Mouse (Mus musculus) forelimb bud, embryonic 11.5 days (tissue): Measurements from ENCODE around the gene Marveld3.

ENCODE experiments used
- DNase-seq: peaks from one replicate; pipeline ENCODE4 v3.0.0-alpha.2; 2012; ENCODE audit warnings: low read depth, low spot score

The Marveld3 gene

GRCm38 (mm10) chr8:109968837-109969236 lies 6.8 kb upstream of the Marveld3 start:
- no peak for DNase-seq

- DNase-seq, result no peak
Observed at GRCm38 (mm10) chr8:109964106-109964505, 2.1 kb upstream of the Marveld3 start.

GRCm38 (mm10) chr8:109963421-109963820 lies 1.4 kb upstream of the Marveld3 start:
- no peak for DNase-seq

- no peak for DNase-seq
Observed at GRCm38 (mm10) chr8:109962896-109963295, 893 bp upstream of the Marveld3 start.

- DNase-seq, result no peak
Observed at GRCm38 (mm10) chr8:109959112-109959511, 2.9 kb downstream of the Marveld3 start.

GRCm38 (mm10) chr8:109958036-109958655 lies 3.9 kb downstream of the Marveld3 start:
- DNase-seq, result no peak

GRCm38 (mm10) chr8:109957167-109958028 lies 4.6 kb downstream of the Marveld3 start:
- peak; percentile 44 for DNase-seq

GRCm38 (mm10) chr8:109954486-109954948 lies 7.5 kb downstream of the Marveld3 start:
- DNase-seq, result no peak

- DNase-seq, result no peak
Observed at GRCm38 (mm10) chr8:109952171-109952570, 9.8 kb downstream of the Marveld3 start.

- DNase-seq, result no peak
Observed at GRCm38 (mm10) chr8:109948285-109948564, 13.8 kb downstream of the Marveld3 start.

GRCm38 (mm10) chr8:109947447-109948284 lies 14.3 kb downstream of the Marveld3 start:
- DNase-seq, result peak; percentile 40

- no peak for DNase-seq
Observed at GRCm38 (mm10) chr8:109946272-109946671, 15.7 kb downstream of the Marveld3 start.

GRCm38 (mm10) chr8:109945694-109946093 lies 16.3 kb downstream of the Marveld3 start:
- DNase-seq, result no peak

GRCm38 (mm10) chr8:109945153-109945632 lies 16.8 kb downstream of the Marveld3 start:
- peak; percentile 65 for DNase-seq

GRCm38 (mm10) chr8:109941606-109942360 lies 20.2 kb downstream of the Marveld3 start:
- DNase-seq, result no peak

GRCm38 (mm10) chr8:109920406-109921390 lies 41.3 kb downstream of the Marveld3 start:
- no peak for DNase-seq

- peak; percentile 34 for DNase-seq
Observed at GRCm38 (mm10) chr8:109917277-109917676, 44.7 kb downstream of the Marveld3 start.

GRCm38 (mm10) chr8:109907376-109907775 lies 54.6 kb downstream of the Marveld3 start:
- no peak for DNase-seq

GRCm38 (mm10) chr8:109906907-109907306 lies 55.1 kb downstream of the Marveld3 start:
- DNase-seq, result no peak
